Mouse (Mus musculus) heart, postnatal 0 days (tissue): ENCODE measurements around the gene Ret. TPM values are rescaled to one million over a fixed set of nuclear protein-coding genes. Genes with fewer than 3 reads are reported as not detected.

ENCODE experiments used
- ATAC-seq: fragments of 200-750 bp; cut with Nextera tagmentation; 2 replicates; pipeline ENCODE4 v1.8.0; 2017; ENCODE audit warnings: low read depth, moderate number of reproducible peaks, moderate library complexity; ENCODE audit not compliant: insufficient read depth
- DNase-seq: peaks from one replicate; pipeline ENCODE4 v3.0.0-alpha.2; 2016; ENCODE audit warnings: low spot score
- H3K27ac ChIP-seq: fragments of 300-500 bp; sonication (generic); 2 replicates; pipeline ENCODE4 v1.5.1; 2014; ENCODE audit warnings: low read depth, mild to moderate bottlenecking
- H3K27me3 ChIP-seq: fragments of 300-500 bp; sonication (generic); 2 replicates; pipeline ENCODE4 v1.6.1; 2014; ENCODE audit warnings: low read length, mixed read lengths; ENCODE audit not compliant: control insufficient read depth, insufficient read depth
- H3K36me3 ChIP-seq: fragments of 300-500 bp; sonication (generic); replicated peaks from 2 replicates; pipeline ENCODE4 v1.6.1; 2014; ENCODE audit warnings: low read length, mixed read lengths; ENCODE audit not compliant: control insufficient read depth, insufficient read depth
- H3K4me1 ChIP-seq: fragments of 300-500 bp; sonication (generic); 2 replicates; pipeline ENCODE4 v1.6.1; 2014; ENCODE audit warnings: antibody characterized with exemption; ENCODE audit not compliant: control insufficient read depth, insufficient read depth
- H3K4me2 ChIP-seq: fragments of 300-500 bp; sonication (generic); 2 replicates; pipeline ENCODE4 v1.6.1; 2014; ENCODE audit warnings: low read depth, mild to moderate bottlenecking, low read length, moderate library complexity
- H3K4me3 ChIP-seq: fragments of 300-500 bp; sonication (generic); 2 replicates; pipeline ENCODE4 v1.5.1; 2014; ENCODE audit warnings: low read depth, low read length
- H3K9ac ChIP-seq: fragments of 300-500 bp; sonication (generic); replicated peaks from 2 replicates; pipeline ENCODE4 v1.6.1; 2014; ENCODE audit warnings: low read depth, low read length, mixed read lengths
- H3K9me3 ChIP-seq: fragments of 300-500 bp; sonication (generic); replicated peaks from 2 replicates; pipeline ENCODE4 v1.6.1; 2016; ENCODE audit warnings: low read length; ENCODE audit not compliant: control insufficient read depth
- CTCF ChIP-seq: IDR thresholded peaks from 2 replicates; pipeline ENCODE4 v1.5.1; 2016; ENCODE audit warnings: antibody characterized with exemption, control low read depth, low read depth
- EP300 ChIP-seq: IDR thresholded peaks from 2 replicates; pipeline ENCODE4 v1.6.1; 2016; ENCODE audit warnings: antibody characterized with exemption, low read depth
- WGBS: fragments of 180-500 bp; shearing (Covaris S2); extraction: QIAGEN DNeasy Blood & Tissue Kit; methylation state at CpG from one replicate; pipeline ENCODE4 v1.1.7; 2014; 5-methylcytosine and 5-hydroxymethylcytosine counted together
- polyA plus RNA-seq: library from polyadenylated mRNA; unstranded; fragments of >200 nt; fragmentation: Nextera tagmentation; extraction: Ambion mirVana; gene quantifications from 2 replicates; pipeline ENCODE4 v1.2.1, GENCODE M21; 2015
- total RNA-seq: library from RNA; depleted of rRNA; stranded (reverse); fragments of >200 nt; gene quantifications from 2 replicates; pipeline ENCODE4 v1.2.3, GENCODE M21; 2014; ENCODE audit warnings: low replicate concordance; rRNA removed

The Ret gene
- total and polyA plus RNA-seq, 2 experiments from 2014 or later, result 0.23 to 0.38 TPM

GRCm38 (mm10) chr6:118127827-118128487 is 69.6 kb downstream of the Ret start:
- no peak overlapping the region for H3K4me3 ChIP-seq
- peak; percentile 57; the same call in 1 of the 2 replicates for ATAC-seq
- H3K27me3 ChIP-seq, result no peaks in the 10 kb centered on the region
- peaks cover 18% of the 10 kb centered on the region for H3K36me3 ChIP-seq
- H3K9me3 ChIP-seq, result no peaks in the 10 kb centered on the region
- peak; percentile 13 for DNase-seq
- H3K4me2 ChIP-seq, result no peak overlapping the region
- 8% methylated on average over 6 of the region's 6 CpGs for WGBS
- H3K27ac ChIP-seq, result 0 out of 2 replicates have a peak overlapping the region, but pooled peaks have one; percentile 0
- peaks cover 18% of the 10 kb centered on the region; the same call in 1 of the 2 replicates for H3K4me1 ChIP-seq
- no peak overlapping the region for H3K9ac ChIP-seq
- TF ChIP-seq EP300, result no peak
- TF ChIP-seq CTCF, result no peak

GRCm38 (mm10) chr6:118127198-118127597 is 70.3 kb downstream of the Ret start:
- Histone ChIP-seq H3K4me1 (peaks cover 18% of the 10 kb centered on the region; the same call in 1 of the 2 replicates), H3K9me3 (no peaks in the 10 kb centered on the region), H3K36me3 (peaks cover 26% of the 10 kb centered on the region), H3K9ac (no peak overlapping the region), H3K27me3 (no peaks in the 10 kb centered on the region), H3K4me2 (no peak overlapping the region), H3K27ac (no peak overlapping the region), H3K4me3 (no peak overlapping the region)
- DNase-seq (peak; percentile 9), ATAC-seq (no peak)
- 58% methylated on average over 7 of the region's 7 CpGs for WGBS
- no peak for TF ChIP-seq EP300
- no peak for TF ChIP-seq CTCF

- no peak for ATAC-seq
Observed at GRCm38 (mm10) chr6:118126577-118126976, 70.9 kb downstream of the Ret start.

GRCm38 (mm10) chr6:118122767-118123166 is 74.8 kb downstream of the Ret start:
- 0 out of 2 replicates have a peak, but pooled peaks cover 6% of the 10 kb centered on the region for H3K4me1 ChIP-seq
- peaks cover 42% of the 10 kb centered on the region for H3K36me3 ChIP-seq
- WGBS, result 69% methylated on average over 1 of the region's 1 CpGs
- no peak for DNase-seq
- H3K27ac ChIP-seq, result no peak overlapping the region
- ATAC-seq, result no peak
- no peaks in the 10 kb centered on the region for H3K9me3 ChIP-seq
- H3K27me3 ChIP-seq, result no peaks in the 10 kb centered on the region
- no peak overlapping the region for H3K4me3 ChIP-seq
- no peak overlapping the region for H3K4me2 ChIP-seq
- H3K9ac ChIP-seq, result no peak overlapping the region
- no peak for TF ChIP-seq EP300
- TF ChIP-seq CTCF, result no peak

More at GRCm38 (mm10) chr6:118126577-118126976, 70.9 kb downstream of the Ret start:
- no peak for TF ChIP-seq EP300
- no peak for TF ChIP-seq CTCF
- no peaks in the 10 kb centered on the region for H3K27me3 ChIP-seq
- H3K9me3 ChIP-seq, result no peaks in the 10 kb centered on the region
- H3K4me2 ChIP-seq, result no peak overlapping the region
- DNase-seq, result no peak
- no peak overlapping the region for H3K4me3 ChIP-seq
- H3K4me1 ChIP-seq, result peaks cover 18% of the 10 kb centered on the region; the same call in 1 of the 2 replicates
- H3K27ac ChIP-seq, result no peak overlapping the region
- peaks cover 32% of the 10 kb centered on the region for H3K36me3 ChIP-seq
- H3K9ac ChIP-seq, result no peak overlapping the region

- 32% methylated on average over 1 of the region's 1 CpGs for WGBS
- Histone ChIP-seq H3K9ac (no peak overlapping the region), H3K27me3 (no peaks in the 10 kb centered on the region), H3K4me2 (no peak overlapping the region), H3K4me1 (no peaks in the 10 kb centered on the region), H3K36me3 (peaks cover 42% of the 10 kb centered on the region), H3K27ac (no peak overlapping the region), H3K9me3 (no peaks in the 10 kb centered on the region), H3K4me3 (no peak overlapping the region)
- ATAC-seq, result no peak
- TF ChIP-seq EP300 (no peak), CTCF (peak; percentile 19; the same call in 1 of the 2 replicates)
- DNase-seq, result no peak
Observed at GRCm38 (mm10) chr6:118111810-118112209, 85.7 kb downstream of the Ret start.

Other genes with a start within 250 kb of the Ret start
- gene Rasgef1a, start 186.3 kb downstream of the Ret start, total RNA-seq, result 1.8 and 2.1 TPM in 2 replicates
- 0.16 and 0.18 TPM in 2 replicates for gene Rasgef1a, start 186.3 kb downstream of the Ret start, polyA plus RNA-seq
- 13.0 and 15.8 TPM in 2 replicates for gene Csgalnact2, start 58.6 kb downstream of the Ret start, total RNA-seq
- 10.3 and 11.6 TPM in 2 replicates for gene Csgalnact2, start 58.6 kb downstream of the Ret start, polyA plus RNA-seq
- gene Bms1, start 221.8 kb upstream of the Ret start, total RNA-seq, result 8.7 and 17.6 TPM in 2 replicates
- gene Bms1, start 221.8 kb upstream of the Ret start, polyA plus RNA-seq, result 10.7 and 11.5 TPM in 2 replicates